Mouse (Mus musculus): ENCODE data around the gene Gm44805.

GRCm38 (mm10) chr7:19704475-19704874, 23.3 kb upstream of the Gm44805 start:
- TF ChIP-seq CTCF (IDR thresholded peaks at IDR 0.05; ENCODE audit: borderline replicate concordance, insufficient read depth, low read length) = no peak
- no peak for TF ChIP-seq POLR2A (IDR thresholded peaks at IDR 0.05; ENCODE audit: low read depth, low read length)

Data from embryonic fibroblast, embryonic 13.5 days (primary cell).